Mouse (Mus musculus): ENCODE measurements around the gene Kirrel.
"Not testable (repeated sequence)": the region's sequence is repeated elsewhere in the genome, so short reads cannot be mapped to it uniquely, and the experiment has no call there.

The Kirrel gene

DNA sequence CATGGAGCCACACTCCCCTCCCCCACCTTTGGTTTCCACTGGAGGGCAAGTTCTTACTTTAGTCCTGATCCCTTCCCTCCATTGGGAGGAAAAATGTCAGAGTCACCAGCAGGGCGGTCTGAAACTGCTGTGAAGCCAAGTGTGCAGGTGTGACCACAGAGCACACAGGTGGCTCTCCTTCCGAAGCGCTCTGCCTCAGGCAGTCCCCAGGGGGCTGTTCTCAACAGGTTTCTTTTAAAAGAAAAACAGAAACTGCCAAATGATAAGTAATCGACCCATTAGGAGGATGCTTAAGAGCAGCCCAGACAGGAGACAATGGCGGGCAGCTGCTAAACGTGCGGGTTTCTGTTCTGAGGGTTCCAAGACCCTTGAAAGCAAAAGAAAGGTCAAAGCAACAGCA lies 37.8 kb downstream of the Kirrel start:
- no peak for DNase-seq (ENCODE audit: extremely low spot score)

- no peak for DNase-seq (ENCODE audit: extremely low spot score)
Observed at GRCm38 (mm10) chr3:87134951-87135350, 39.6 kb downstream of the Kirrel start.

GRCm38 (mm10) chr3:87131694-87132347 lies 42.7 kb downstream of the Kirrel start:
- no peak for DNase-seq (ENCODE audit: extremely low spot score)

GRCm38 (mm10) chr3:87130933-87131332 lies 43.6 kb downstream of the Kirrel start:
- no peak for DNase-seq (ENCODE audit: extremely low spot score)

DNA sequence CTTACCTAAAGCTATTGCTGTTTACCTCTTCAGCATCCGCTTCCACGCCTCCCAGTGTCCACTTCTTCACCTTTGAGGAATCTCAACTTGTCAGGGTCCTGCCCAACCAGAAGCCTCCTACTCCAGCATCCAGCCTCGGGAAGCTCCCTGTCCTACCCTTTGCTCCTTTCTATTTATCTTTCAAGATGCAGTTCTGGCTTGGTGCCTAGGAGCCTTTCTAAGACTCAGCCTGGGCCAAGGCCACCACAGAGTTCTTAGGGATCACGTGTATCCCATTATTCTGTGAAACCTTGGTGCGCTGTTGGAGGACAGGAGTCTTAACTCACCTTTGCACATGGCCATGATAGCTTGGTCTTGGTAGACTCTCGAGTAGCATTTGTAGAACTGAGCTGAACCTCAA lies 50.8 kb downstream of the Kirrel start:
- no peak for DNase-seq (ENCODE audit: extremely low spot score)

GRCm38 (mm10) chr3:87118214-87118613 lies 56.3 kb downstream of the Kirrel start:
- no peak for DNase-seq (ENCODE audit: extremely low spot score)

- no peak for DNase-seq (ENCODE audit: extremely low spot score)
Observed at GRCm38 (mm10) chr3:87117632-87118031, 56.9 kb downstream of the Kirrel start.

GRCm38 (mm10) chr3:87115726-87116540 lies 58.6 kb downstream of the Kirrel start:
- no peak for DNase-seq (ENCODE audit: extremely low spot score)

GRCm38 (mm10) chr3:87115271-87115670 lies 59.3 kb downstream of the Kirrel start:
- DNase-seq (ENCODE audit: extremely low spot score) = no peak

DNA sequence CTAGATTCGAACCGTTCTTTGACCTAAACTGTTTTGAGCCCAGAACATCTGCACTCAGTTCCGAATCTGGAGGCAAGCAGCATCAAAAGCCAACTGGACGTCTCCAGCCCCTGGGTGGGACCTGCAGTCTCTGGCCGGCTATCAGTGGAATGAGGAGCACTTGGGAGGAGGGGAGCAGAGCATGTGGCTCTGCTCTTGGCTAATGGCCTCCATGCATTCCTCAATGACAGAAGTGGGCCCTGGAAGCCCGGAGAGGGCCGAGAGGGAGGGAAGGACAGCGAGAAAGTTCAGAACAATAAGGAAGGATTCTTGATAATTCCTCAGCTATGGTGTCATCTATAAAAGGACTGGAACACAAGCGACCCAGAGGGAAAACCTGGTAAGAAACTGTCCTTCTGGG lies 59.7 kb downstream of the Kirrel start:
- DNase-seq (ENCODE audit: extremely low spot score) = no peak

- not testable (repeated sequence) for DNase-seq (ENCODE audit: extremely low spot score)
Observed at GRCm38 (mm10) chr3:87113881-87114280, 60.7 kb downstream of the Kirrel start.

DNA sequence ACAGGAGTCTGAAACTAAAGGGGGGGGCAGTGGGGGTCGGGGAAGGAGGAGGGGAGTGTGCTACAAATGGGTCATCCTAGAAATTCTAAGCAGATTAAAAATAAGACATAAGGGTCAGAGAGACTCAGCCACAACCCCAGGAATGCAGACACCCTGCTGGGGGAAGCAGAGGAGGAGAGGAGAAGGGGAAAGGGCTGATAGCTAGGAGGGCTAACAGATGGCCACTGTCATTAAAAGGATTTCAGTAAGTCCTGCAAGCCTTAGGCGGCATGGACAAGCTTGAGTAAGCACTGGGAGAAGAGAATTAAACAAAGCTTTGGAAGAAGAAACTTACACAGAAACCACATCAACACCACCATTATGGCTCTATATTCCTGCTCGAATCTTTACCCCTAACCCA lies 62.3 kb downstream of the Kirrel start:
- DNase-seq (ENCODE audit: extremely low spot score) = no peak

- no peak for DNase-seq (ENCODE audit: extremely low spot score)
Observed at GRCm38 (mm10) chr3:87104856-87105255, 69.7 kb downstream of the Kirrel start.

DNA sequence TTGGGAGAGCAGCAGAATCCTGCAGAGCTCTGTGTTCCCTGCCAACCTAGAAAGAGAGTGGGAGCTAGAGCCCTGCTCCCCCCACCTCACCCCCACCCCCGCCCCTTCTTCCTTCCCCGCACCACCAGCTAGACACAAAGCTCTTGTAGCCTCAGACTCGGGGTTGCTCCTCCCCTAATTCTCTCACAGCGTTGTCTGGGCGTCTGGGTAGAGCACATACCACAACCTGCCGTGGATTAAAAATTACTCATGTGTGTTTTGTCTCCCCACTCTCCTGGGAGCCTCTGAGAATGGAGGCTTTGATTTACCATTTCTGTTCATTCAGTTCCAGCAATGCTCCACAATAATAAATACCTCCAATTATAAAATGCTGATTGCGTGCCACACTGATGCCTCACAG lies 72.2 kb downstream of the Kirrel start:
- DNase-seq (ENCODE audit: extremely low spot score) = no peak

DNA sequence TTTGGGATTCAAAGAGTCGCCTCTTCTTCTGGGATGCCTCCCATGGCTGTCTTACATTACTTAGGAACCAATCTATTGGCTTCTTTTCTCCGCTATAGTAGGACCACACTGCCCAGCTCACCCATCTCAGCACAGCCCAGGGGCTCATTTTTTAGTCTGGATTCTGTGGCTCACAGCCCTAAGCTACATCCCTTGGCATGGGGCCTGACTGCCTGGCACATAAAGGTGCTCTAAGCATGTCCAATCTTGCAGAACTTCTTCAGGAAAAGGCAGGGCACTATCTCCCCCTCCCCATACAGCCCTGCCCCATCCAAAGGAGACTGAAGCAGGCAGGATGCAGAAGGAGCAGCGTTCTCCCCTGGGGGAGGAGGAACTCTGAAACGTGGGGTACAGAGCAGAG lies 73.6 kb downstream of the Kirrel start:
- DNase-seq (ENCODE audit: extremely low spot score) = no peak

DNA sequence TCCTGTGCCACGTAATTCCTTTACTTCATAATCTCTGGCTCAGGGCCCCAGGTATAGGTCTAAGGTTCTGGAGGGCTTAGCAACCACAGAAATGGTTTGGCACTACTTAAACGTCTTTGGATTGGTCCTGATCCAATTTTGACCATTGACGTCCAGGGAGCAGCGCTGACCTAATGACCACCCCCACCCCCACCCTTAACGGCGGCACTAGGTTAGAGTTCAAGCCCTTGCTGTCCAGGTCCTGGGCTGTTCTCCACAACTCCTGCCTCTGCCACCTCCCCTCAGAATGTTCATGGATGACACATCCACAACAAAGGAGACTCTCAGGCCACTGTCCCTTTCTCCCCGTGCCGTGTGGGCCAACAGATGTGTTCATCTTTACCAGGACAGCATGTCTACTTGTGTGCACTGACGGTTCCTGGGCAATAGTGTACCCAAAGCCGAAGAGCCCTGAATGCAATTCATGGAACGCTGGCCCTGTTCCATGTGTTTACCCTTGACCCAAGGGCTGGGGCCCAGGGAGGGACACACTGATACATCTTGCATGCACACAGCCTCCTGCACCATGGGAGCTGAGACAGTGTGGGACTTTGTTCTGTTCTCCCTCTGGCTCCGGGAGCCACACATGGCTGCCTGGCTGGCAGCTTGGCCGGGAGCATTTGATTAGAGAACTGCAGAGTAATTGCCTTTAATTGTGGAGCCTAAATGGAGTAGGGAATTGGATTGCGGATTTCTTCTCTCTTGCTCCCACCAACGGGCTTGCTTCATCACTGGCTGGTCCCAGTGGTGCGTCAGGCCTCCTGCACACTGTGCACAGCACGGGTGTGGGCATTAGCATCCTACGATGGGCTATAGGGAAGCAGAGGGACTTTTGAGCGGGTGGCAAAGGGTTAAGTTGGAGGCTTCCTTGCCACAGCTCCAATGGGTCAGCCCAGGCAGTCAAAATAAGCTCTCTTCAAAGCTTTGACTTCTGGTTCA lies 76.3 kb downstream of the Kirrel start:
- no peak for DNase-seq (ENCODE audit: extremely low spot score)

DNA sequence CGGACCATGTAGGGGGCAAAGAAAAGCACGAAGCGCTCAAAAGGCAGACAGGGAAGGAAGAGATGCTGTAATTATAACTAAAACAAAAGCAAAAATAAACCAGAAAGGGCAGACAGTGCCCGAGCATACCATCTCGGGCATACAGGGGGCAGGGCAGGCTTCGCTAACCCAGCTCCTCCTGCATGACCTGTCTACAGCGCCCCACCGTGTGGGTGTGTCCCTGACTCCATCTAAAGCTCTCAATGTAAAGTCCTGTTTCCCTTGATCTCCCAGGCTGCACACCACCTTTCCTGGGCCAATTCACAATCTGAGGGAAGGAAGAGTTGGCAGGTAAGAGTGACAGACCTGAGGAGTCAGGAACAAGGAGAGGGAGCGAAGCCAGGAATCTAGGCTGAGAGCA lies 77.3 kb downstream of the Kirrel start:
- DNase-seq (ENCODE audit: extremely low spot score) = no peak

DNA sequence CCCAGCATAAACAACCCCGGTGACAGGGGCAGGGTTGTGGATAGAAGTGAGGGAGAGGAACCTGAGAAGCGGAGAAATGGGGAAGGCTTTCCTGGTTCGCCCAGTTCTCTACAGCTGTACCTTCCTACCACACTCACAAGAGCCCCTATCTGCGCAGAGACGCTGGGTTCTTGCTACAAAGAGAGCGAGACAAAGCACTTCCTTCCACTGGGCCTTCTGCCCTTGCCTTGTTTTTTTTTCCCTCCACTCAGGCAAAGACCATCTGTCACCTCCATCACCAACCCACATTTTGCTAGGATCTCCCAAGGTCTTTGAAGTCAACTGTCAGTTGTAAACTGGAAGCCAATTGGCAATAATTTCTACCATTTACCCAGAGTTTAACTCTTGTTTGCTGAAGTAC lies 80.8 kb downstream of the Kirrel start:
- no peak for DNase-seq (ENCODE audit: extremely low spot score)

GRCm38 (mm10) chr3:87089694-87090565 lies 84.6 kb downstream of the Kirrel start:
- DNase-seq (ENCODE audit: extremely low spot score) = peak; percentile 72

GRCm38 (mm10) chr3:87087146-87087545 lies 87.4 kb downstream of the Kirrel start:
- no peak for DNase-seq (ENCODE audit: extremely low spot score)

DNA sequence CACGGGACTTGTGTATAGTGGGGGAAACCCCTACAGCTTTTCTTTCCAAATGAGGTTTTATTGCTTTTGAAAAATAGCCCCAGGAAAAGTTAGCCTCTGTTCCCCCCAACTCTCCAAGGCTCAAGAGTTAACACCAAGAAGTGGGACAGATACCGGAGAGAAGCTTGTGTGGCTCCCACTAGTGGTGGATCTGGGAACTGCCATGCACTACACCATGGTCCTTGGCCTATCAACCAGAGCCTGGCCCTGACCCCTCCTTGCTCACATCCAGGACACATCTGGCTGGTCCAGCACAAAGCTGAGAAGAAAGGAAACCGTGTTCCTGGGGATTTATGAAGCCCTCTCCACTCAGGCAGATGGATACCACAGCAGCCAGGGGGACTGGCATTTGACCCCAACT lies 92.3 kb downstream of the Kirrel start:
- peak; percentile 65 for DNase-seq (ENCODE audit: extremely low spot score)
